Mouse (Mus musculus) ES-CJ7 (cell line): ENCODE measurements around the gene Notch4.
A peak's percentile ranks its signal among the peaks of the same experiment; 100 is the strongest.

ENCODE experiments used
- DNase-seq: peaks from one replicate; pipeline ENCODE4 v3.0.0; 2011; ENCODE audit warnings: low read depth, low spot score

Notch4 gene

DNA sequence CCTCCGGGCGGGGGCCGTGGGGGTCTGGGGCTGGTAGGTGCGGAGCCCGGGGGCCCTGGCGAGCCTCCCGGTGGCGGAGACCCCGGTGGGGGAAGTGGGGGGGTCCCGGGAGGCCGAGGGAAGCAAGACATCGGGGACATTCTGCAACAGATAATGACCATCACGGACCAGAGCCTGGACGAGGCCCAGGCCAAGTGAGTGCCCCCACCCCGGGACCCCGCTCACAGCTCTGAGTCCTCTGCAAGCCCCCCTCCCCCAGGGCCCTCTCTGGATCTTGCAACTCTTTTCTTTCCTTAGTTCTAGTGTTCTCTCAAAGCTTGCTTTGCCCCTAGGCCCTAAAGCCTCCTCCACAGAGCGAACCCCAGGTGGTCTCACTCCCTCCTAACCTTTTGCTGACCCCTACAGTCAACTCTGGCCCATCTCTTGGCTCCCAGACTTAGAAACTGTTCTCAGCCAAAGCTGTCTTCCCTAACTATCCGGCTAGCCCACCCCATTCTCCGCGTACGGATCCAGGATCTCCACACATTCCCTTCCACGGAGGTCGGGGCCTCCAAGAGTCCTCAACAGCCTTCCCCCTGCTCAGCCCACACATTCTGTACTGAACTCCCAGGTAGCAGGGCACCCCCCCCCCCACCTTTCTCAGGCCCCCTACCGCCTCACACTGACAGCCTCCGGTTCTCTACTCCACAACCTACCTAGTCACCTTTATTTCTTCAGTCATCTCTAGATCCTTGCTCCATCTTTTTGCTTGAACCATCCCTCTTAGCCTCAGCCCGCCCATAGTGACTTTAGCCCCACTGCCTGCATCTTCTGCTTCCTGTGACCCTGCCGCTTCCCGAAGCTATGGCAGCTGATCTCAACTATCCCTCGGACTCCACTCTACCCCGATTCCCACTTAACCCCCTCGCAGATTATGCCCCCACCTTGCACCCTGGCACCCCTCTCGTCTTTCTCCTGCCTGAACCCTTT is 28.8 kb downstream of the Notch4 start:
- peak; percentile 86 for DNase-seq

DNA sequence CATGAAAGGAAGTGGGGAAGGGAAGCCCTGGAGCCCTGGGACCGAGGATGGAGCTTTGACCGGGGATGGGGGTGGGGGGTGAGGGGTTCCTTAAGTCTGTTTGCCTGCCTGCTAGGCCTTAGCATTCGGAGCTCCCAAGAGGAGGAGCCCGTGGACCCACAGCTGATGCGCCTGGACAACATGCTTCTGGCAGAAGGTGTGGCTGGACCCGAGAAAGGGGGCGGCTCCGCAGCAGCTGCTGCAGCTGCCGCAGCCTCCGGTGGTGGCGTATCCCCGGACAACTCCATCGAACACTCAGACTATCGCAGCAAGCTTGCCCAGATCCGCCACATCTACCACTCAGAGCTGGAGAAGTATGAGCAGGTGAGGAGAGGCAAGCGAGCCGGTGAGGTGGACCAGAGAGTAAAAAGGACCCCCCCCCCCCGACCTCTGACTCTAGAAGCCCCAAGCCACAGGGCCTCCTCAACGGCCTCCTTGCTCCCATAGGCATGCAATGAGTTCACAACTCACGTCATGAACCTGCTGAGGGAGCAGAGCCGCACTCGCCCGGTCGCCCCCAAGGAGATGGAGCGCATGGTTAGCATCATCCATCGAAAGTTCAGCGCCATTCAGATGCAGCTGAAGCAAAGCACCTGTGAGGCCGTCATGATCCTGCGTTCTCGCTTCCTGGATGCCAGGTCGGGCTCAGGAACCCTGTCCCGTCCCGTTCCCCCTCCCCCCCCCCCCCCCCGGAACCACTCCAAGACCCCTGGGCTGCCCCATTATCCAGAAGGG is 29.9 kb downstream of the Notch4 start:
- DNase-seq = no peak

DNA sequence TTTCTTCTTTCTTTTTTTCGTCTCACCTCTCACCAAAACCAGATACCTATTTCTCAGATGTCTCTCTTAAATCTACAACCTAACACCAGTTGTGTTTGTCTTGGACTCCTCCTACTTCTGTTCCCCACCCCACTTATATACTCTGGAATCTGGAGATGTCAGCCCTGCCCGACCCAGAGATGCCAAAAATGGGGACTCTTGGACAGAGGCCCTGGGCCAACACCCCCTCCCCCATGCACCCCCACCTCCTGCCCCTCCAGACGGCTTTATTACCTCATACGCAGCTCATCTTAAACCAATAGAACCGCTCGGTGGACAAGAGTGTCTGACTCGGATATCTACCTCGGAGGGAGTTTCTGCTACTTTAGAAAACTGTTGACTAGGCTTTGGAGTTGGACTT is 32.0 kb downstream of the Notch4 start:
- DNase-seq = no peak

DNA sequence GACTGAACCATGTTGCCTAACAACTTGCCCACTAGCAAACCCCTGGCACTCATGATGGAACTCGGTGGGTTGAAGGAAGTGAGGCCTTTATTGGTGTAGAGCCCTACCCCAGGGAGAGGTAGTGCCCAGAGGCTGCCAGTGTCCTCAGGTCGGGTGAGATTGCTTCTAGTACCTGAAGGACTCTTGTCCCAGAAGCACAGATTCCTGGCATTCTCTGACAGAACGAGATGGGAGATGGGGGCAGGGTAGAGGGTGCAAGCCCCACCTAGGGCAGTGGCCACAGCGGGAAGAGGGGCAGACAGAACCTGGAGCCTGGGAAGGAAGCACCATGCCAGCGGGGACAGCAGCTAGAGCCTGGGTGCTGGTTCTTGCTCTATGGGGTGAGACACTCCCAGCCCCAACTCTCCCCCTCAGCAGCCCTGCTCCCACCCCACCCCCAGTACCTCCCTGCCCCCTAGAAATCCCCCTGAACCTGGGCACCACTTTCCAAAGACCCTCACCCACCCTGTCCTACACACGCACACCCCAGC is 33.6 kb downstream of the Notch4 start, which contains the start of gene Ager:
Gene Ager, plus strand, starts transcription at position 297 of the 530 bp plus-strand sequence.
- no peak for DNase-seq

DNA sequence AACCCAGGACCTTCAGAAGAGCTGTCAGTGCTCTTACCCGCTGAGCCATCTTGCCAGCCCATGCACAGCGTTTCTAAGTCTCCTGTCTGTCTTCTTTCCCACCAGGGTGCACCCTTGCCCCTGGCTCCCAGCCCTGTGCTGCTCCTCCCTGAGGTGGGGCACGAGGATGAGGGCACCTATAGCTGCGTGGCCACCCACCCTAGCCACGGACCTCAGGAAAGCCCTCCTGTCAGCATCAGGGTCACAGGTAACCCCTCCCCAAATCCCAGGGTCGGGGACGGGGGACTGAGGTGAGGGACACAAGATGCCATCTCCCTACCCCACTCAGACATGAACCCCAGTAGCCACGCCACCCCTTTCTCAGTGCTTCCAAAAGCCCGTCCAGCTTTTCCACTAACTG is 35.8 kb downstream of the Notch4 start:
- no peak for DNase-seq

DNA sequence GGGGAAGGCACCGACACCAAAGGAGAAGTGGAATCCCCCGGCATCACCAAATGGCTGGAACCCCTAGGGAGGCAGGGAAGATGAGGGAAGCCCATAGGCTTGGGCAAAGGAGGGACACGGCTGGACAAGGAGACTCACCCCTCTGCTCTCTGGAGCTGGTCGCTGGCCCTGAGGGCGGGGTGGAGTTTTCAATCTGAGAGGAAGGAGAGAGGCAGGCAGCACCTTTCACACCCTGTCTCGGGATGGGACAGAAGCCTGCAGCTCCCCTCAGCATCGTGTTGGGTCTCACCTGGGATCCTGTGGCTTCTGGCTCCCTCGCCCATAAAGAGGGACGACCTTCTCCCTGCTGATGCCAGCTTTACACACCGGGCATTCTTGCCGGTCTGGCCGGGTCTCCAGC is 37.7 kb downstream of the Notch4 start:
- DNase-seq = no peak

DNA sequence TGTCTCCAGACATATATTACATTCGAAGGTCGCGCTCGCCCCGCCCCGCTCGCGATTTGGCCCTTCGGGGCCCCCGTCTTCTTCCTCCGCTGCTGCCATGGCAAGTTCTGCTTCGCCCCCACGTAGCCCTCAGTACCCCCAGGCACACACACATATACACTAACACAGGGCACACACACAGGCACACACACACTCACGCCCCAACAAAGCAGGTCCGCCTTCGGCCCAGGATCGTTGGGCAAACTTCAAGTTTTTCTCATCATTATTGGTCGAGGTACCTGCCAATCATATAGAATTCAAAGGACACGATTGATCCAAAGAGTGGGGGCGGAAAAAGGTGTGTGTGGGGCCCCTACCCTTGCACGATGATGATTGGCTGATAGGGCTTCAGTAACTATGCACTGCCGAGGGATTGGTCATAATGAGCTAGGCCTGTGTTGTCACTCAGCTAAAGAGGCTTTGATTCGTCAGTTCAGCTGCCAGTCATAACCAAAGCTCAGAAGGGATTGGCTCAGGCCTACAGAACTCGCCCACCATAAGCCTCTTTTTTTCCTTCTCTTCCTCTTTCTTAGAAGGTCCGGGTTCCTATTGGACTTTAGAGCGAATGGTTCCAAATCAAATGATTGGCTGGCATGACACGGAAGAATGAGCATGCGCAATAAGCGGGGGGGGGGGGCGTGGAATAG is 39.5 kb downstream of the Notch4 start, which contains the start of gene Rnf5:
Gene Rnf5, minus strand, starts transcription at position 316 of the 686 bp plus-strand sequence.
- peak; percentile 100 for DNase-seq

DNA sequence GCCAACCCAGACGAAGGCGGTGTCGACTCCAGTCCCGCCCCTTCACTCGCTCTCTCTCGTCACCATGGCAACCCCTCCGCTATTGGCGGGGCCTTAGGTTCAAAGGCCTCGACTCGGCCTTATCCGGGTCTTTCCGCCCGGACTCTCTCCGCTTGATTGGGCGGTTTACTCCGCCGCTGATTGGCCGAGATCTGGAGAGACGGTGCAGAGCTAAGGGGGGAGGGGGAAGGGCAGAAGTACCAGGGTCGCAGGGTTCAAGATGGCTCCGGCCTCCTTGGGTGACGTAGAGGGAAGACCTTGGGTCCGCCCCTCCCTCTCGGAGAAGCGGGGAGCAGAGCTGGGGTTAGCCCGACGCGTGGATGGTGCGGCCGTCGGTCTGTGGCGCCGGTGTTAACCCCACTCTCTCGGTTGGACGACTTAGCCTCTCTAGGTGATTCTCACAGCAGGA is 40.0 kb downstream of the Notch4 start, which contains the start of gene Agpat1:
Gene Agpat1, plus strand, starts transcription at position 202 of the 448 bp plus-strand sequence.
- peak; percentile 100 for DNase-seq

DNA sequence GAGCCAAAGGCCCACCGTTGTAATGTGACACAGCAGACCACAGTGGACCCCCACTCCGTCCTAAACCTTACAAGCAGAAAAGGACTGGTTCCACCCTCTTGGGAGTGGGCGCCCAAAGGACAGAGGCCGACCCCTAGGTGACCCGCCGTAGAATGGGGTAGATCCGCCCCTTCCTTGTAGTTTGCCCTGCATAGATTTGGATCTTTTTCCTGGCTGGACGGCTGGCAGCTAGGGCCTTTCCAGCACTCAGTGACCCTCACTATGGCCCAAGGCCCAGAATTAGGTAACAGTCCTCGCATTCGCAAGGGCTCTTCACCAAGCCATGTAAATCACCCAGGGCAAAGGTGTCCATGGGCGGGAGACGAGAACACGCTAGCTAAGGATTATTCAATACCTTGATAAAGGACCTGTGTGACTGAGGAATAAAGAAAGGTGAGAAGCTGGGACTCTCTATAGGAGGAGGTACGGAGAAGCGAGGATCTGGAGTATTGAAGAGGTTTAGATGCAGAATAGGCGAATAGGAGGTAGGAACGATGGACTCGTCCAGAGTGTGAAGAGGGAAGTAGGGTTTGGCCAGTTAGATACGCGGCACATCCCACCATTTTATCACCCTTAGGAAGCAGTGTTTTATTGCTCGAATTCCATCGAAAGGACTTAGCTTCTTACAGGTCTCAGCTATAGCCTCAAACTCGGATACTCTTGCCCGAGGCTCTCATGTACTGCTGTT is 40.6 kb downstream of the Notch4 start:
- DNase-seq = no peak

DNA sequence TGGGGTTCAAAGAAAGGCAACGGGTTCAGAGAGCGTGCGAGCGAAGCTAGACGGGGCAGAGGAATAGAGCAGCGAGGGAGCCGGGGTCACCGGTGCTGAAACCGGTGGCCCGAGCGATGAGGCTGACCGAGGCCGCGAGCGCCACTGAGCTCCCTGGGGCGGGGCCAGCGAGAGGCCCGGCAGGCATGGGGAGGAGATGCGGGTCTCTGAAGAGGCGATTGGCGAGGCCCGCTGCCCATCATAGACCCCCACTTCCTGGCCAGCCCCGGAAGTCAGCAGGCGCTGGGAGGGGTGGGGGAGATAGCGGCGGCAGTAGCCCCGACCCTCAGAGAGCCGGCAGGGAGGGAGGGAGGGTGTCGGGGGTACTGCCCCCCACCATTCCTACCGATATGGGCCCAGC is 41.5 kb downstream of the Notch4 start:
- DNase-seq = peak; percentile 94

DNA sequence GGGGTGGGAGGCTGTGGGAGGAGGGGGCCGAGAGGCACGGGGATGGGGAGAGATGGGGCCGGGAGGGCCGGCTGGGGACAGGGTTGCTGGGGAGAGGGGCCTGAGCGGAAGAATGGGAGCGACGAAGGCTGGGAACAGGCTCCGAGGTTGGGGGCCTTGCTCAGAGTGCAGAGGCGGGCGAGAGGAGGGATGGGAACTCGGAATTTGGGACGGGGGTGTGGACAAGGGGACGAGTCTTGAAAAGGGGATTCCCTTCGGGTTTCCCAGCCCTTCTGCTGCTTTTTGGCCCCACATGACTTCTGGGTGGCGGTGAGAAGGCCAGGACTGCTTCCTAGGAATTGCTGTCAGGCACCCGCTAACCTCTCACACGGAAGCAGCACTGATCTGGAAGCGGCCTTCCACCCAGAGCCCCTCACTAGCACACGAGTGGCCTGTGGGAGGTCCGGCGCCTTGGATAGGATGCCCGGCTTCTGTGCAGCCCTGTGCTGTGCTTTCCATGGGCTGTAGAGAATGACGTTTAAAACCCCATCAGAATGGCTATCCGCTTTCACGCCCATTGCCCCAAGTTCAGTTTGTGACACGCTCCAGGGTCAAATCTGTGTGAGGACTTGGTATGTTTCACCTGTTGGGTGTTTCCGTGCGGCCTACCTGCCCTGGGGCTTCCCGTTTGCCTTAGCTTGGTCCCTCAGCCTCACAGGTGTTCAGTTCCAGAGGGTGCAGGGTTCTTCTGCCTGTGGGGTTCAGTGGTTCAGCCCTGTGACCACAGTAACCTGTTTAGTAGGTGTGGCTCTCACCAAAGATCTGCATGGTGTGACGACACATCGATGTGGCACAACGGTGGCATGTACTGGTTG is 42.3 kb downstream of the Notch4 start:
- no peak for DNase-seq

DNA sequence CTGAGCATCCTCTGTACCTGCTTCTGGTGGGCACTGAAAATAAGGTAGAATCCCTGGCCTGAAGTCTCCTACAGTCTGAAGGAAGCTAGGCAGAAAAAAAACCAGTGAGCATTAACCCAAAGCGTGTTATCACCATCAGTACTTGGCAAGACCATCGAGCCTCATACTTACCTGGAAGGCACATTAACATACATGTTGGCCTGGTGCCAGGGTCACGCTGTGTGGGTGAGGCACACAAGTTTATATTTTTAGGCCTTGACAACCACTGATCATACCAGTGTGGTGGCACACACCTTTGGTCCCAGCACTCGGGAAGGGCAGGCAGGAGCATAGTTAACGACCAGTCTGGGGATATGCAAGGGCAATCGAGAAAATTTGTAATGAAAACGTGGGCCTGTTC is 43.9 kb downstream of the Notch4 start:
- DNase-seq = no peak

DNA sequence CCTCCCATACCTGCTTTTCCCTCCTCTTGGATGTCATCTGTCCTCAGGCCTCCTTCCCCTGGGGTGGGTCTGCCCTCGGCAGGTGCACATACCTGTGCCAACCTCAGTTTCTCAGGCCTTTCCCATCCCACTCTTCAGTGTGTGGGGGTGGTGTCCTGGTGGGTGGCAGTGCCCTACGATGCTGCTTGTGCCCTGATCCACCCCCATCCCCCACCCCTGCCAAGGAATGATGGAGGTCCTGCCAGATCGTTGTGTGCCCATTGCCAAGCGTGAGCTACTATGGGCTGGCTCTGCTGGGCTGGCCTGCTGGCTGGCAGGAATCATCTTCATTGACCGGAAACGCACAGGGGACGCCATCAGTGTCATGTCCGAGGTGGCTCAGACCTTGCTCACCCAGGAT is 47.0 kb downstream of the Notch4 start:
- DNase-seq = no peak

DNA sequence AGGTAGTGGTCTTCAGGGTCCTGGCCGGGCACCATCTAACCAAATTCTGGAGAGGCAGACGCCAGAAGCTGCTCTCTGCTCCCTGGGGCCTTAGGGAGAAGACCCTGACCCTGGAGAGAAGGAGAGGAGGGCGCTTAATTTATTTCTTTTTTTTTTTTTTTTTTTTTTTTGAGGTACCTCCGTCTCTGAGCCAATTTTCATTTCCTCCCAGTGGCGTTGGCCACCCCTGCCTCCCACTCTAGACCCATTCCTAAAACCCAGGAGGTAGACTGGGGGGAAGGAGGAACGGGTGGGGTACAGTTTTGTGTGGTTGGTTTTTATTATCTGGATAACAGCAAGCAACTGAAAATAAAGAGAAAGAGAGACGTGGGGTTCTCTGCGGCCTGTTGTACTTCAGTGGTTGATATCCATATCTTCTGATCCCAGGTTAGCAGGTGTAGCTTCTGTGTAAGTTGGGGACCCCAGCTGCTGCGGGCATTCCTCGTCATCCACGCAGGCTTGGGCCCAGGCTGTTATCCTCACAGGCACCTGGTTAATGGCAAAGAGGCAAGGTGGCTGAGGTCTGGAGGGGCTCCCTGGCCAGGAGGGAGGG is 49.1 kb downstream of the Notch4 start:
- DNase-seq = no peak

DNA sequence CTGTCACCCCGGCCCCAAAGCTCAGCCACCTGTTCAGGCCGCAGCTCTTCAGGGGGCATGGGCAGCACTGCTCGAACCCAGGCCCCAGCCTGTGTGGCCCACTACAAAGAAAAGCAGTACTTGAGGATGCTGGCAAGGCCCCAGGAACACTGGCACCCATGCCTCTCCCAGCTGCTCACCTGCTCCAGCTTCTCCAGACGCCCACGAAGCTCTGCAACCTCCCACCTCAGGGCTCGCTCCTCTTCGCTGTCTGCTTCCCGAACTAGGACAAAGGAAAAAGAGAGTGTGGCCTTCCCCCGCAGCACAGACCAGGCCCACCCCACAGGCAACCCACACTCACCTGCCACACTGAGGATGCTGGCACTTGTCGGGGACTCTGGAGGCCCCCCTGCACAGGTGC is 49.8 kb downstream of the Notch4 start:
- DNase-seq = no peak

DNA sequence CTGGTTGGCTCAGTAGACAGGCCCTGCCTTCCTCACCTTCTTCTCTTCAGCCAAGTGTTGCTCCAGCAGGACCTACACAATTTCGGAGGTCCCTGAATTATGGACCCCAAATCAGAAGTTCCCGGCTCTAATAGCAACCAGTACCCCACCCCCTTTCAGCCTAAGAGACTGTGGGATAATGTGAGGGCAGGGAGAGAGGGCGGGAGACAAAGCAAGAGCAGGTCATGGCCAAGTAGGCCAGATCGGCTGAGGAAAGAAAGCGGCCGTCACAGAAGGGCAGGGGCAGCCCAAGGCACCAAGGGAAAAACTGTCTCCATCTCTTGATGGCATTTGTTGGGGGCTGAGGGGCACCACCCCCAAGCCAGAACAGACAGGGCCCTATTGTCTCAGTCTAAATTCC is 51.8 kb downstream of the Notch4 start, which contains the start of gene Egfl8:
Gene Egfl8, minus strand, starts transcription at position 101 of the 400 bp plus-strand sequence.
- no peak for DNase-seq

DNA sequence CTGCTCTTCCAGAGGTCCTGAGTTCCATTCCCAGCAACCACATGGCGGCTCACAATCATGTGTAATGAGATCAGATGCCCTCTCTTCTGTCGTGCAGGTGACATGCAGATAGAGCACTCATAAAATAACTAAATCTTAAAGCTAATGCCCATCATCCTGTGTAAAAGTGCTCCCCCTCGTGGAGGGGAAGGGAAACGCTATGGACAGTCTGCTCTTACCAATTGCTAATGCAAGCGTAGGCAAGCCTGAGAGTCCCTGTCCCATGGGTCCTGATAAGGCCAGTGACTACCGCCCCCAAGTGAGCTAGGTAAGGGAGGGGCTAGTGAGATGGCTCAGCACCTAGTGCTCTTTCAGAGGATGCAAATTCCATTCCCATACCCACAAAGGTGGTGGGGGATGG is 54.9 kb downstream of the Notch4 start:
- peak; percentile 80 for DNase-seq

DNA sequence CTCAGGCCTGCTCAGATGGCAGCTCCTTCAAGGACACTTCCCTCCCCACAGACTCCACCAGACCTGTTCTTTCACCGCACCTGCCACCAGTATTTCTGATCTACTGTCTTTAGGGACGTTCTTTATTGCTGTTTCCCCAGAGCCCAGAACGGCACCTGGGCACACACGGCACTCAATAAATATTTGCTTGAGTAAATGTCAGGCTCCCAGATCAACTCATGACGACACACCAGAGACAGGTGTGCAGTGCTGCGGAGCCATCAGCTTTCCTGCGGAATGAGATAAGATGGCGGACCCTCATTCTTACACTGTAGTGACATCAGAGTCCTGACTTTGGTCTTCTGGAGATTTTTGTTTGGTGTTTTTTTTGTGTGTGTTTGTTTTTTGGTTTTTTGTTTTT is 56.9 kb downstream of the Notch4 start:
- DNase-seq = no peak

DNA sequence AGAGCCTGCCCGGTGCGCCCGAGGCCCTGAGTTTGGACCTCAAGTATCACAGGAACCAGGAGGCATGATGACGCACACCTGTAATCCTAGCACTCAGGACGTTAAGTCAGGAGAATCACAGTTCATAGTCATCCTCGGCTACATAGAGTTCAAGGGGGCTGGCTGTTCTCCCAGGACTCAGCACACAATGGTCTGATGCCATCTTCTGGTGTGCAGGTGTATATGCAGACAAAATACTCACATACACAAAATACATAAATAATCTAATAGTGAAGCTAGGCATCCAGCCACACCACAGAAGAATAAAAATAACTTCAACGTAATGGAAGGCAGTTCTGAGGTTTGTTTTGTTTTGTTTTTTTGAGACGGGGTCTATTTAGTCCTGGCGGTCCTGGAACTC is 59.1 kb downstream of the Notch4 start:
- DNase-seq = peak; percentile 41
